Mouse (Mus musculus): ENCODE results near the gene Chrm4.

Gene Chrm4

GRCm38 (mm10) chr2:91922586-91923414, 4.2 kb upstream of the Chrm4 start:
- no peak for DNase-seq

GRCm38 (mm10) chr2:91923415-91924337, 3.4 kb upstream of the Chrm4 start:
- peak; percentile 61 to 67 for DNase-seq

GRCm38 (mm10) chr2:91924726-91925125, 2.3 kb upstream of the Chrm4 start:
- DNase-seq, result no peak

GRCm38 (mm10) chr2:91925442-91925841, 1.6 kb upstream of the Chrm4 start:
- no peak for DNase-seq

GRCm38 (mm10) chr2:91927826-91928533, 931 bp downstream of the Chrm4 start:
- DNase-seq, result peak; percentile 75 to 86

GRCm38 (mm10) chr2:91928534-91929350, 1.7 kb downstream of the Chrm4 start:
- DNase-seq, result no peak

- DNase-seq, result no peak
Observed at GRCm38 (mm10) chr2:91929455-91929854, 2.4 kb downstream of the Chrm4 start.

GRCm38 (mm10) chr2:91929936-91930335, 2.9 kb downstream of the Chrm4 start:
- DNase-seq, result peak in 1 of 2 experiments; percentile 71

GRCm38 (mm10) chr2:91930761-91931291, 3.8 kb downstream of the Chrm4 start:
- DNase-seq, result no peak

GRCm38 (mm10) chr2:91931328-91932159, 4.5 kb downstream of the Chrm4 start:
- no peak for DNase-seq

GRCm38 (mm10) chr2:91932160-91932711, 5.2 kb downstream of the Chrm4 start, which contains the start of gene Mdk:
Gene Mdk, minus strand, starts transcription at chr2:91932297.
- no peak for DNase-seq

GRCm38 (mm10) chr2:91932737-91933350, 5.8 kb downstream of the Chrm4 start:
- no peak for DNase-seq

- no peak for DNase-seq
Observed at GRCm38 (mm10) chr2:91933471-91933870, 6.4 kb downstream of the Chrm4 start.

GRCm38 (mm10) chr2:91934016-91934415, 7.0 kb downstream of the Chrm4 start:
- no peak for DNase-seq

- DNase-seq, result no peak
Observed at GRCm38 (mm10) chr2:91934826-91935525, 7.9 kb downstream of the Chrm4 start.

GRCm38 (mm10) chr2:91936154-91936553, 9.1 kb downstream of the Chrm4 start:
- DNase-seq, result no peak

GRCm38 (mm10) chr2:91939303-91939935, 12.4 kb downstream of the Chrm4 start:
- DNase-seq, result no peak

- DNase-seq, result no peak
Observed at GRCm38 (mm10) chr2:91942356-91942755, 15.3 kb downstream of the Chrm4 start.

Data from lung, adult 18-20 months (tissue).